Mouse (Mus musculus) heart, postnatal 0 days (tissue): ENCODE measurements around the gene Sytl2.

ENCODE experiments used
- CTCF ChIP-seq: IDR thresholded peaks from 2 replicates; pipeline ENCODE4 v1.5.1; 2016; ENCODE audit warnings: antibody characterized with exemption, control low read depth, low read depth
- EP300 ChIP-seq: IDR thresholded peaks from 2 replicates; pipeline ENCODE4 v1.6.1; 2016; ENCODE audit warnings: antibody characterized with exemption, low read depth

GRCm38 (mm10) chr7:90281759-90282546 is 20.1 kb upstream of the Sytl2 start:
- TF ChIP-seq CTCF (no peak), EP300 (no peak)
